Mouse (Mus musculus) left cerebral cortex, postnatal 4 days (tissue): Measurements from ENCODE around the gene Slc22a15. TPM values are rescaled to one million over a fixed set of nuclear protein-coding genes. Genes with fewer than 3 reads are reported as not detected.
A peak's percentile ranks its signal among the peaks of the same experiment; 100 is the strongest.

Experiments
- DNase-seq: peaks from one replicate; pipeline ENCODE4 v3.0.0-alpha.2; 2022
- intact Hi-C: fragments of 180-260 bp; cut with DNase I; formaldehyde crosslinking; loops from one replicate; pipeline ENCODE4 v1.15.1; 2025
- total RNA-seq, 2 experiments: library from RNA; stranded (reverse); gene quantifications; 2 replicates each; pipeline ENCODE4 v1.2.3; 2021

The Slc22a15 gene
- total RNA-seq, 2 experiments from 2014 or later = 17.5 to 17.8 TPM

- intact Hi-C loops = no loop called here
- peak; percentile 47 for DNase-seq
Measured at GRCm38 (mm10) chr3:101873061-101873675, 51.1 kb downstream of the Slc22a15 start.

DNA sequence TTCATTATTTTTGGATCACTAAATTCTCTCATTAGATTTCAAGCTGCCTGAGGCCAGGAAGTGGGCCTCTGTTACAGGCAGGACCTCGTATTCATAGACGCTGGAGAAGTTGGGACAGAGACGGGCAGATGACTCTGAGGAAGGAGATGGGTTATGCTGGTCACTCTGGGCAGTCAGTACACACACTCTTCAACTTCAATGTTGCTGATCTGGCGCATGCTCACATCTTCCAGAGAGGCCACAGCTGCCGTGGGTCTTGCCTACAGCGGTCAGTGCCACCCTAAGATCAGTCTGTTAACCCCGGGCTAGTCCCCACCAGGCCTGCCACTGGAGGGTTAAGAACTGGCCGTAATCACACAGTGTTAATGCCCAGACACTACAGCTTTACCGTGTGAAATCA, 52.3 kb downstream of the Slc22a15 start:
- intact Hi-C loops = no loop called here
- no peak for DNase-seq

- intact Hi-C loops = no loop called here
Measured at GRCm38 (mm10) chr3:101867001-101867421, 57.2 kb downstream of the Slc22a15 start.

DNA sequence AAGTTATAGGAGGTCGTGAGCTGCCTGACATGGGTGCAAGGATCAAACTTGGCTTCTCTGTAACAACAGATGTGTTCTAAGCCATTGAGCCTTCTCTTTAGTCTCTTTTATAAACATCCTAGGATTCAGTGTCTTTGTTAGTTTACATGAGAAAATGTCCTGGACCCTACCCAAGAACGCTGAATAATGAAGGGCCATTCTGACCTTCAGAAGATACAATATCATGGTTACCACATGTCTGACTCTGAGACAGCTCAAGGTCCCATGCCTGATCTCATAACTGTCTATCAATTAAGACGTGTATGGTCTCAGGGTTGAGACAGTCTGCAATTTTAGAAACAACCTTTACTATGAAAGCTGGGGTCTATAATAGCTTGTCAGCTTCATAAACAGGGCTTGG, 62.4 kb downstream of the Slc22a15 start:
- intact Hi-C loops = no loop called here
- no peak for DNase-seq

More at GRCm38 (mm10) chr3:101867001-101867421, 57.2 kb downstream of the Slc22a15 start:
- peak; percentile 78 for DNase-seq

DNA sequence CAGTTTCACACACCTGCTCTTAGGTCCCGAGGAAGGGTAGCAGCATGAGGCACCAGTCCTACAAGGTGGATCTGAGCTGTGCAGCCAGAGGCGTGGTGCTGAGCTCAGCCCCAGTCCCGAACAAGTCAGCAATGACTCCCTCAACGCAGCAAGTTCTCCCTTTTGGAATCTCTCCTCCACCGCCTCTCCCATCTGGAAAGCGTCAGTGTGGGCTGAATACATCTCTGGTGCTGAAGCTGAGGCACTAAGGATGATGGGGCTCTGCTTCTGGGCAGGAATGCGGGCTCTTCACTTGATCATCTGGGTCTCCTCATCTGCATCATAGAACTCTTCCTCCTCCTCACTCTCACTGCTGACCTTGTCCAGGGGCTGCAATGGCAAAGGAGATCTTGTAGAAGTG, 64.1 kb downstream of the Slc22a15 start:
- no peak for DNase-seq
- intact Hi-C loops = no loop called here

DNA sequence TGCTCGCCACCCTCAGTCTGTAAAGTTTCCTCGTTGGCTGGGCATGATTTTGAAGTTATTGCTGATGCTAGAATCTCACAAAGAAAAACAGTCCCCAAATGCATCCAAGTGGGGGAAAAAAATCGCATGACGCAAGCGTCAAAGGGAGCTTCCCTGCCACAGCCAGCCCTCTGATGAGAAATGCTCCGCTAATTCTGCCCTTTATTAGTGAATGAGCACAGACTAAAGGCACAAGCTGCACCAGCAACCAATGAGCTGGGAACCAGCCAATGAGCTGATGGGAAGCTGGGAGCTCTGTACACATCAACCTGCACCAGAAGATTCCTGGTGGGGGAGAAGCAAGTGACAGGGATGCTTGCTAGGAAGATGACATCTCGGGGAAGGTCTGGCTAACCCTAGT, 64.5 kb downstream of the Slc22a15 start:
- DNase-seq = no peak
- intact Hi-C loops = no loop called here

DNA sequence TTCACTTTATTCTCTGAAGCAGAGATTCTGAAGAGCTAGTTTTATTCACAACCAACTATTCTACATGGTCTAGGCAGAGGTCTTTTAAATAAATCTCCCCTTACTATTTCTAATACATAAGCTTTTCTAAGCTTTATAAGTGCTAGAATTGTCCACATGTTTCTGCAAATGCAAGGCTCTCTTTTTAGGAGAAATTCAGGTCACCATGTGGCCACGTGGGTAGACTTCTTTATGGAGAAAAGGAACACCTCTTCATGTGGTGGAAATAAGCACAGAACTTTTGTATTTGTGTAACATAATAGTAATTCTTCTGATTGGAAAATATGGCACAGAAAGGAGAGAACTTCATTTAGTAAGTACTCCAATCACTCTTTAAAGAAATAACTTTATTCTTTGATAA, 70.2 kb downstream of the Slc22a15 start:
- intact Hi-C loops = no loop called here
- DNase-seq = no peak

DNA sequence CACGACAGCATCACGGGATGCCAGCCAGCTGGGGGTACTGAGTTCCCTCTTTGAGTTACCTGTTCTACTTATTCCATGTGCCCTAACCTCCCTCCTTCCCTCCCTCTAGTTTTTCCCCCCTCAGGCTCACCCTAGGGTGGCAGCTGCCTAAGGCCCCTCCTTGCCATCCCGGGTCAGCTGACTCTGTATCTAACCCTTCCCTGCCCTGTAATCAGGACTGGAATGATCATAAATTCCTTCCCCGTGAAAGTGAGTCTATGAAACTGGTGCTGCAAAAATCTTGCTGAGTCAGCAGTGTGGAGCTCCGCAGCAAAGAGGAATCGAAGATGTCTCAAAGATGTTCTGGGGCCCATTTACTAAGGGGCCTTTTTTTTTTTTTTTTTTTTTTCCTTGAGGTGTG, 72.9 kb downstream of the Slc22a15 start:
- DNase-seq = no peak
- intact Hi-C loops = no loop called here

DNA sequence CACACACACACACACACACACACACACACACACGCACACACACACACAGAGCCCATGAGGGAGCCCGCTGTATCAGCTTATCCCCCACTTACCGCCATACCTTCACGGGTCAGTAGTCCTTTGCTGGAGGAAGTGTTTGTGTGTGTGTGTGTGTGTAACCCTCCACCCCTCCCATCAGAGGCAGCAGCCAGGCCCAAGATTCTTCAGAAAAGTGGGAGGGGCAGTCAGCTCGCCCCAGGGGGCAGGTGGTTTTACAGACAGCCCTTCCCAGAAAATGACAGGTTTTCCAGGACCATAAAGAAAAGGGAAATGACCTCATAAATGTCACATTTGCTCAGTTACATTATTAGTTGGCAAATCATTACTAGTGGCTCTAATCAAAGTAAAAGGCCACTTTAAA, 75.4 kb downstream of the Slc22a15 start, which contains the start of gene Mab21l3:
TSS of gene Mab21l3 (minus strand) at position 144 of the 400 bp plus-strand sequence.
- no peak for DNase-seq
- intact Hi-C loops = no loop called here

DNA sequence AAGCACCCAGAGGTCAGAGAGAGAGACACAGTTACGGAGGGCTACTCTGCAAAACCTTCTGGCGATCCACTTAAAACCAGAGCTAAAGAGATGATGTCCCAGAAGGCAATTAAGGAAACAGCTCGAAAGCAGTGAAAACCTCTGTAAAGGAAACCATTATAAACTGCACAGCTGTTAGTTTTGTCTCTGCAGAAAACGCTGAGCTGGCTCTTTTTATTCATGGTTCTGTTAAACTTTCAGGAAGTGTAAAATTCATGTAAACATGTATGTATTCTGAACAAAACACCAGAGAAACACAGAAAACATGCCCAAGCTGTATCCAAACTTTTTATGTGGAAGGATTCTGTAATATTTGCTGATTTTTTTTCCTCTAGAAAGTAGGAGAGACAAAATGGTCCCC, 78.2 kb downstream of the Slc22a15 start:
- DNase-seq = no peak
- intact Hi-C loops = no loop called here

DNA sequence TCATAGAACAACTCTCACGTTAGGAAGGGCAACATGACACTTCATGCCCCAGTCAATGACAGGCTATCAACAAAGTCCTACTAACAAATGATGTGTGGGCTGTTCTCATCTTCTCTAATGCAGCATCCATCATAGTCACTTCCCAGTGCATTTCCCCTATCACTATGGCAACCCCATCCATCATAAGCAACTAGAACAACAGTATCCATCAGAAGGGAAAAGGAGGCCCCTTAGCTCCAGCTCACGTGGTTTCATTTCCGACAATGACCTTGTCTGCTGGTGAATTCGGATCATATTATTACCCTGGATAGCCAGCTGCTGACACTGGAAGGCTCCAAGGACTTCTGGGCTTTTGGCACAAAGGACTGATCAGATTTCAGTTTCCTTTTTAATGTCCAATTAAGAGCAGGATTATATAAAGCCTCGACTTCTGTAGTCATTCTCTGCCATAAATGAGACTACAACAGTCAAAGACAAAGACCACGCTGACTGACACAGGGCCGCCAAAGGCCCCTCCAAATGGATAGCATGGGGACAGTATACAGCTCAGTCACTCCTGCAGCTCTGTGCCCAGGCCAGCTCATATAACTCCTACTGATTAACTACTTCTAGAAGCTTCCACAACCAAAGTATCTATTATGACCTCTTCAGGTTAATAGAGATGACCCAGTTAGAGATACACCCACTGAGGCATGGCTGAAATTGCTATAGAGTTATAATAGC, 81.7 kb downstream of the Slc22a15 start:
- no peak for DNase-seq
- intact Hi-C loops = no loop called here

GRCm38 (mm10) chr3:101839327-101839726, 84.9 kb downstream of the Slc22a15 start:
- intact Hi-C loops = no loop called here
- DNase-seq = no peak

DNA sequence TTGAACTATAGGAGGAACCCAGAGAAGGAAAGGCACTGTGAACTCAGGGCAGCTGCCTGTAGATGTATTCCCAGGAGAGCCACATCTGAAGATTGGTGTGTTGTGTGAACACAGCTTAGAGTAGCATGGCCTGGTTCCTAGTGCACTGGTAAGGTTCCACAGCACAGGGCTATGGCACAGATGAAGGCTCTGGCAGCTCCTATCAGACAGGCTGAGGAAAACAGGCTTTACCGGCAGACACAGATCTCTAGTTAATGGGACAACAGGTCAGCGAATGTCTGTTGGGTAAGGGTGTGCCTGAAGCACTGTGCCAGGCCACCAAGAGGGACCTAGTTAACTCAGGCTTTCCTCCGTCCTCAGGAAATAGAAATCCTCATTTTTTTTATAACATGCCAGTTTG, 87.3 kb downstream of the Slc22a15 start:
- no peak for DNase-seq
- intact Hi-C loops = no loop called here

DNA sequence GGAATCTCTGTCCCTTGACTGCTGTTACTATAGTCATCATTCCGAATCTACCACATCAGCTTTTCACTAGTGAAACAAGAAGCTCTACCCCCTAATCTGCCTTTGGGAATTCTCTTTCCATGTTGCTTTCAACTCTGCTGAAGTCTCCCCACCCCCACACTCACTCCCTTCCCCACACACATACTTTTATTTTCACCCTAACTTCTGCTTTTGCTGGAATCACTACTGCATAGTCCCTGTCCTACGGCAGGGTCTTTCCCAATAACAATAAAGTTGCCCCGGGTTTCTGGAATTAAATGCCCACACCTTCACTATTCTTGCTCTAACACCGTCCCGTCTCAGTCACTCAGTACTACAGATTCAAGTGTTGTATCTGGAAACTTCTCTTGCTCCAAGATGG, 87.7 kb downstream of the Slc22a15 start:
- intact Hi-C loops = no loop called here

DNA sequence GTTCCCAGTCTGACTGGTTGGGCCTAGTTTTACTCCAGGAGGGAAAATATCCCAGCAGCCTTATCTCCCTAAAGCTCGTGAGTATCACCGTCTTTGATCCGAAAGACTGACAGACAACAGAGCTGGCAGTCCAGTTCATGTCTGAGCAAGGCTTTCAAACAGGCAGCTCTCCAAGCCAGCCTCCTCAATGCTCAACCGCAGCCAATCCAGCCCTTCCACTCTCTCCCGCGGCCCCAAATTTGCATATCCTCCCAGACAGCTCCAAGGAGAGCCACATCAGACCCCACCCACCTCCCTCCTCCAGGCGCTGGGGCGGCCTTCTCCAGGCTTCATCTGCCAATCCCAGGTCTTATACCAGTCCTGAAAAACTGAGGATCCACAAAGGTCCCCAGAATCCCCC, 88.2 kb downstream of the Slc22a15 start:
- peak; percentile 72 for DNase-seq
- intact Hi-C loops = no loop called here

More for the DNA sequence above, 87.7 kb downstream of the Slc22a15 start:
- no peak for DNase-seq

GRCm38 (mm10) chr3:101831189-101831858, 92.9 kb downstream of the Slc22a15 start:
- intact Hi-C loops = no loop called here
- no peak for DNase-seq

DNA sequence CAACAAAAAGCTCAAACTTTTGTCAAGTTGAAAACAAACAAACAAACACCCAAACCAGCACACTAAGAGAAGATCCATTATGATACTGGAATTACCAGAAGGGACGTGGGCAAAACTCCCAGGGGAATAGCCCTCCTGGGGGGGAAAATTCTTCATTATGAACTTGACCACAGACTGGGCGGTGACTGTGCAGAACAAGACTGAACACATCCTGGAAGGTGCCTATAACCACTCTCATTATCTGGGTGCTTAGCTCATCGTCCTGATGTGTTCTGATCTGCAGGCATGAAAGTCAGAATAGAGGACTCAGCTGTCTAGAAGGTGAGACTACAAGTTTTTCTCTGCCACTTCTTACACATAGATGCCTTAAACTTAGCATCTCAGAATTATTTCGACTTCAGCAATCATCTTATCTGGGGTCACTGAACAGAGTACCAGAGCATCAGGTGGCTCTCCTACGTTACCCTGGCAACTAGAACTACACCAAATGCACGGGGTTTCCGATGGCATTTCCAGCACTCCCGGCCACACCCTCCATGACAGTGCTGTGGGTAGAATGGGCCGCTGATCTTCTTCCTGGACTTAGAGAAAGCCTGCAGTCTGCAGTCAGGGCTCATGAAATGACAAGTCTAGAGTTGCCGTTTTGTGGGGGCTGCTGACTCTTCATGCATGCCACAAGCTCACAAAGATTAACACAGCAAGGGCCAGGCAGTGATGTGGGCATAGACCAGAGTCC, 94.2 kb downstream of the Slc22a15 start:
- intact Hi-C loops = no loop called here
- no peak for DNase-seq

DNA sequence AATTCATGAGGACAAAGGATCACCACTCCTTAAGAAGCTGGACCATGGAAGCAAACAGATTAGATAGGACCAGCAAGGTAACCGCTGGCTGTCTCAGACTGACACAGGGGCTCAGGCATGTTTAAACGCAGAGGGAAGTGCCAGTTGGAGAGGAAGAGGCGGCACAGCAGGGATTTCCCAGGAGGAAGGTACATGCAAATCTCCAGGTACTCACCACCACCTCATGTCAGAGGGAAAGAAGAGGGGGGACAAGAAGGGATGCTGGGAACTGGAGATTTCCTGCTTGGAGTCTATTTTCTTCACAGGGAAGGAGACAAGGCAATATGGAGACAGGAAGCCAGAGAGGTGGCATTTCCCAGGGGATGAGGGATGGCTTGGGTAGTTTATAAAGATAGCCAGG, 95.7 kb downstream of the Slc22a15 start:
- intact Hi-C loops = no loop called here
- no peak for DNase-seq

- intact Hi-C loops = no loop called here
Measured at GRCm38 (mm10) chr3:101827220-101827715, 97.0 kb downstream of the Slc22a15 start.

DNA sequence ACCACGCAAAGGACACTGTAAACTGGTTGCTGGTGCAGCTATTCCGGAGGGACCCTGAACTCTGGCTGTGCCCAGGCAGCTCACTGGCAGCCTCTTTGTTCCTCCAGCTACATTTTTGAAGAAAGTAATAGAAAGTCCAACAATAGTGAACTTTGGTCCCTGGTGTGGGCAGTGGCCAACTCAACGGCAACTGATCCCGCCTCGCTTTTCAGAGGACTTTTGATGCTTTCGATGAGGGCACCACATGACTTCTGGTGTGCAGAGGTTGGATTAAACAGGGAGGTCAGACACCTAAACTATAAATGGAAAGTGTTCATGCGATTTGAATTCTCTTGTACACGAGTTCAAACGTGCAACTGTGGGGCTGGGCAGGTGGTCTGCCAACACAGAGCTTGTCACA, 99.9 kb downstream of the Slc22a15 start:
- intact Hi-C loops = no loop called here
- no peak for DNase-seq

More at GRCm38 (mm10) chr3:101827220-101827715, 97.0 kb downstream of the Slc22a15 start:
- DNase-seq = no peak

GRCm38 (mm10) chr3:101822052-101822451, 102.2 kb downstream of the Slc22a15 start:
- intact Hi-C loops = no loop called here

More at GRCm38 (mm10) chr3:101822052-101822451, 102.2 kb downstream of the Slc22a15 start:
- DNase-seq = no peak
